Mouse (Mus musculus) heart, embryonic 14.5 days (tissue): ENCODE measurements at regions not wholly inside any gene's neighbourhood (a gene's known extent, or its start where the extent isn't known, plus 50 kb on each side); places are given as distances from the start of the nearest gene placed in this dataset.

Source experiments
- ATAC-seq: fragments of 200-750 bp; cut with Nextera tagmentation; 2 replicates; pipeline ENCODE4 v1.8.0; 2017; ENCODE audit warnings: low read depth, moderate TSS enrichment; ENCODE audit not compliant: insufficient number of reproducible peaks, insufficient read depth, low FRiP score
- H3K27ac ChIP-seq, 2 experiments: fragments of 200-500 bp in 1 of 2; fragments of 300-500 bp in 1 of 2; sonication (generic) in 1 of 2; replicated peaks in 1 of 2; 2 replicates each; pipeline ENCODE4 v1.5.1; 2012 to 2014; ENCODE audit warnings: low read depth in 2 of 2, low read length in 2 of 2, control low read depth in 1 of 2, mild to moderate bottlenecking in 1 of 2, mixed read lengths in 1 of 2; ENCODE audit not compliant: control insufficient read depth in 1 of 2, insufficient read depth in 1 of 2
- H3K27me3 ChIP-seq: fragments of 300-500 bp; sonication (generic); 2 replicates; pipeline ENCODE4 v1.6.1; 2014; ENCODE audit warnings: mild to moderate bottlenecking, low read length, control low read depth; ENCODE audit not compliant: control insufficient read depth, insufficient read depth
- H3K36me3 ChIP-seq: fragments of 300-500 bp; sonication (generic); 2 replicates; pipeline ENCODE4 v1.6.1; 2014; ENCODE audit warnings: mild to moderate bottlenecking, control low read depth, low read length, mixed read lengths; ENCODE audit not compliant: control insufficient read depth, insufficient read depth
- H3K4me1 ChIP-seq, 2 experiments: fragments of 200-500 bp in 1 of 2; fragments of 300-500 bp in 1 of 2; sonication (generic) in 1 of 2; 2 replicates each; pipeline ENCODE4 v1.6.1; 2012 to 2014; ENCODE audit warnings: low read length in 2 of 2, control low read depth in 1 of 2, mixed read lengths in 1 of 2; ENCODE audit not compliant: control insufficient read depth in 2 of 2, insufficient read depth in 2 of 2
- H3K4me2 ChIP-seq: fragments of 300-500 bp; sonication (generic); 2 replicates; pipeline ENCODE4 v1.6.1; 2014; ENCODE audit warnings: mild to moderate bottlenecking, low read length
- H3K4me3 ChIP-seq, 2 experiments: fragments of 200-500 bp in 1 of 2; fragments of 300-500 bp in 1 of 2; sonication (generic) in 1 of 2; 2 replicates each; pipeline ENCODE4 v1.5.1; 2012 to 2014; ENCODE audit warnings: low read length in 2 of 2, mild to moderate bottlenecking in 2 of 2, control low read depth in 1 of 2, low read depth in 1 of 2, moderate library complexity in 1 of 2; ENCODE audit not compliant: control insufficient read depth in 1 of 2, insufficient read depth in 1 of 2
- H3K9ac ChIP-seq: fragments of 300-500 bp; sonication (generic); 2 replicates; pipeline ENCODE4 v1.6.1; 2014; ENCODE audit warnings: mild to moderate bottlenecking, low read length
- H3K9me3 ChIP-seq: fragments of 300-500 bp; sonication (generic); 2 replicates; pipeline ENCODE4 v1.6.1; 2016; ENCODE audit warnings: low read length, control low read depth; ENCODE audit not compliant: control insufficient read depth
- WGBS: fragments of 180-500 bp; shearing (Covaris S2); extraction: QIAGEN DNeasy Blood & Tissue Kit; methylation state at CpG from one replicate; pipeline ENCODE4 v1.1.7; 2014; 5-methylcytosine and 5-hydroxymethylcytosine counted together
- microRNA counts: library from miRNA; unstranded; fragments of <30 nt; microRNA quantifications from one replicate; lab custom pipeline; 2016
- microRNA-seq: library from miRNA; unstranded; fragments of <30 nt; microRNA quantifications from one replicate; pipeline ENCODE4, GENCODE M21; 2016

DNA sequence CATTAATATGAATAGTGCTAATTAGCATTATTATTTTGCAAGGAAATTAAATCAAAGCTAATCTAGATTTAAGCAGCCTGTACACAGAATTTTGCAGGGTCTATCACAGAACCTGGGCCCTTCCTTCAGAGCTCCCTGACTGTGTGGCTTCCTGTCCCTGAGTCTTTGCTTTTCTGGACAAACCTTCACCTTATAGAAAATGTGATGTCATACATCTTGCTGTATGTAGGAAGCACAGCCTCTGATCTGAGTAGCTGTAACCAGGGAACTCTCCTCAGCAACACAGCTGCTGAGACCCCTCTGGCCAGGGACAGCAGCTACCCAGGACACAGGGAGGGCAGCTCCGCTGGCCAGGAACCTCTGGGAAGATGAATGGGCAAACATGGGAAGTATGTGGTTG lies 51.7 kb upstream of the Camk1g start:
- ATAC-seq: no peak
- Histone ChIP-seq H3K27ac (no peak overlapping the region), H3K9ac (no peak overlapping the region), H3K4me3 (no peak overlapping the region), H3K4me2 (no peak overlapping the region), H3K36me3 (no peaks in the 10 kb centered on the region), H3K9me3 (no peaks in the 10 kb centered on the region), H3K4me1 (peaks cover 23 to 26% of the 10 kb centered on the region in 2 experiments), H3K27me3 (0 out of 2 replicates have a peak, but pooled peaks cover 3% of the 10 kb centered on the region)
- WGBS: 96% methylated on average over 1 of the region's 1 CpGs

DNA sequence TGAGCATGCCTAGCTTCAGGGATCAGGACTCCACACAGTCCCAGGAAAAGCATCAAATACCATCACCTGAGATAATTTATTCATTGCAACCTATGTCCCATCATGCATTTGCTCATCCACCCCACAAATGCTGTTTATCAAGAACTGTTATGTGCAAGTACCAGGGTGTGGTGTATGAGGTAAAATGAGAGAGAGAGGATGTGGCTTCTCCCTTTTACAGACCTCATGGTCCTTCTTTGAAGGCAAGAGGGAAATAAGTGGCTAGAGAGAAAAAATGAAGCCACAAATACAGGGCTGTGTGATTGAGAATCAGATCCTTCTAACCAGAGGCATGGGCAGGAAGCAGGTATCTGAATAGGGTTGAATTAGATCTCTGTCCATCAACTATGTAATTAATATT lies 51.3 kb upstream of the Camk1g start:
- H3K9ac ChIP-seq: no peak overlapping the region
- H3K9me3 ChIP-seq: no peaks in the 10 kb centered on the region
- peaks cover 23 to 26% of the 10 kb centered on the region in 2 experiments for H3K4me1 ChIP-seq
- no peaks in the 10 kb centered on the region for H3K36me3 ChIP-seq
- no peak overlapping the region for H3K27ac ChIP-seq
- no peak overlapping the region for H3K4me3 ChIP-seq
- no peak overlapping the region for H3K4me2 ChIP-seq
- H3K27me3 ChIP-seq: 0 out of 2 replicates have a peak, but pooled peaks cover 3% of the 10 kb centered on the region
- no peak for ATAC-seq

MicroRNAs encoded in the stretch of these regions (microRNA counts, 519-probe panel; counts per million panel counts)
- microRNA mmu-miR-205 (lab: Ali Mortazavi, UCI): 322 counts per million, percentile 70 among the panel's probes with 10 or more counts

Small RNAs in the stretch of these regions (microRNA-seq; reads per million reads assigned to microRNA genes)
- 14.8 reads per million, percentile 27 among the genes with 10 or more reads in this experiment for gene Mir205
